Mouse (Mus musculus) G1E (cell line): ENCODE data around the gene Cyp11a1.

Experiments used
- CTCF ChIP-seq: IDR thresholded peaks from 2 replicates; pipeline ENCODE4 v1.5.1; 2012; ENCODE audit warnings: low read depth, low read length, inconsistent platforms, mixed read lengths
- GATA1 ChIP-seq: IDR thresholded peaks from 2 replicates; pipeline ENCODE4 v1.6.1; 2012; ENCODE audit warnings: borderline replicate concordance, low read length, inconsistent platforms, mixed read lengths
- TAL1 ChIP-seq: conservative IDR thresholded peaks from 2 replicates; pipeline ENCODE4 v1.6.1; 2012; ENCODE audit warnings: low read depth, low read length, inconsistent platforms, mixed read lengths

DNA sequence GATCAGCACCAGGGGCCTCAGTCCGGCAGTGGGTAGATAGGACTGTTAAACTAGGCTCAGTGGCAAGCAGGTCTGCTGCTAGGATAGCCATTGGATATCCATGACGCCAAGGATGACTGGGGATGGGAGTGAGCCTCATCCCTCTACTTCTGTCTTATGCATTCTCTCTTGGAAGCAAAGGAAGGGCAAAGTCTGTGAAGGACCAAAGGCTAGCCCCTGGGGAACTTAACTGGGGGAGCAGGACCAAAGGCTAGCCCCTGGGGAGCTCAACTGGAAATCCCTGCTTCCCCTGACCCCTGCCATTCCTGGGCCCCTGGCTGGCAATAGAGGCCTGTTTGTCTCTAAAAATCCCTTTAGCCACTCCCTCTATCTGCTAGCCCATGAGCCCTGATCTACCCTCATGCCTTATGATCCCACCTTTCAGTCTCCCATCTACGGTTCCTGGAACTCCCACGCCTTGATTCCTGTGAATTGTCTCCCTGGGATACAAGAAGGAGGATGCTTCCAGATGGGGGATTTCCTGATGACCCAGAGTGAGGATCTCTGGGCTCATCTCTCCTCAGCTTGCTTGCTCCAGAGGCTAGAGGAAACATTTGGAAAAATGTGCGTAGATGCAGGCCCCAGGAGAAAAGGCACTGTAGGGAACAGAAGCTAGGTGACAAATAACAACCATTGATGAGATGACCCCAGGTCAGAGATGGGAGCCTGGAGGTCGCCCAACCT, 41.5 kb upstream of the Cyp11a1 start:
- TF ChIP-seq CTCF: no peak
- no peak for TF ChIP-seq GATA1
- TF ChIP-seq TAL1: no peak
